Mouse (Mus musculus) erythroblast, embryonic 14.5 days (primary cell): ENCODE measurements at regions not wholly inside any gene's neighbourhood (a gene's known extent, or its start where the extent isn't known, plus 50 kb on each side); places are given as distances from the start of the nearest gene placed in this dataset.

Source experiments
- GATA1 ChIP-seq: IDR thresholded peaks from 2 replicates; pipeline ENCODE4 v1.6.1; 2012; ENCODE audit warnings: low read length, inconsistent platforms, mixed read lengths
- TAL1 ChIP-seq: IDR thresholded peaks from 3 replicates; pipeline ENCODE4 v1.6.1; 2012; ENCODE audit warnings: low read length, inconsistent platforms, mixed read lengths

- TF ChIP-seq GATA1 = no peak
- TF ChIP-seq TAL1 = no peak
Observed at GRCm38 (mm10) chr10:84075581-84075980, 352.9 kb downstream of the 1500009L16Rik start.
